Mouse (Mus musculus) embryo, embryonic 11.5 days (tissue): ENCODE data around the gene Smarcd1.

Experiments
- DNase-seq: peaks from one replicate; pipeline ENCODE4 v3.0.0-alpha.2; 2012; ENCODE audit warnings: low read depth, low spot score

The Smarcd1 gene

GRCm38 (mm10) chr15:99701999-99702900 is at the start of gene Smarcd1:
Gene Smarcd1, plus strand, starts transcription at chr15:99702129.
- DNase-seq: peak; percentile 93

GRCm38 (mm10) chr15:99653291-99653690 is 48.6 kb upstream of the Smarcd1 start:
- DNase-seq: no peak

- DNase-seq: no peak
Measured at GRCm38 (mm10) chr15:99653876-99654275, 48.1 kb upstream of the Smarcd1 start.

GRCm38 (mm10) chr15:99655956-99656355 is 46.0 kb upstream of the Smarcd1 start:
- no peak for DNase-seq

- no peak for DNase-seq
Measured at GRCm38 (mm10) chr15:99658437-99658836, 43.5 kb upstream of the Smarcd1 start.

GRCm38 (mm10) chr15:99661121-99661830 is 40.7 kb upstream of the Smarcd1 start:
- no peak for DNase-seq

GRCm38 (mm10) chr15:99662371-99662770 is 39.6 kb upstream of the Smarcd1 start:
- no peak for DNase-seq

GRCm38 (mm10) chr15:99663964-99664599 is 37.8 kb upstream of the Smarcd1 start:
- no peak for DNase-seq

GRCm38 (mm10) chr15:99664600-99665451 is 37.1 kb upstream of the Smarcd1 start:
- no peak for DNase-seq

GRCm38 (mm10) chr15:99667544-99667943 is 34.4 kb upstream of the Smarcd1 start:
- no peak for DNase-seq

GRCm38 (mm10) chr15:99668881-99669280 is 33.0 kb upstream of the Smarcd1 start:
- peak; percentile 67 for DNase-seq

- DNase-seq: no peak
Measured at GRCm38 (mm10) chr15:99669392-99669791, 32.5 kb upstream of the Smarcd1 start.

GRCm38 (mm10) chr15:99670154-99670821 is 31.6 kb upstream of the Smarcd1 start, which contains the start of gene Asic1:
Gene Asic1, plus strand, starts transcription at chr15:99670368.
- DNase-seq: no peak

- DNase-seq: no peak
Measured at GRCm38 (mm10) chr15:99670964-99671670, 30.8 kb upstream of the Smarcd1 start.

- DNase-seq: no peak
Measured at GRCm38 (mm10) chr15:99671783-99672182, 30.1 kb upstream of the Smarcd1 start.

- no peak for DNase-seq
Measured at GRCm38 (mm10) chr15:99674866-99675265, 27.1 kb upstream of the Smarcd1 start.

GRCm38 (mm10) chr15:99677089-99677488 is 24.8 kb upstream of the Smarcd1 start:
- no peak for DNase-seq

- no peak for DNase-seq
Measured at GRCm38 (mm10) chr15:99678063-99678800, 23.7 kb upstream of the Smarcd1 start.

GRCm38 (mm10) chr15:99679008-99679407 is 22.9 kb upstream of the Smarcd1 start:
- DNase-seq: no peak
